Mouse (Mus musculus) heart, postnatal 0 days (tissue): ENCODE results near the gene Ccl1. TPM values are rescaled to one million over a fixed set of nuclear protein-coding genes. Genes with fewer than 3 reads are reported as not detected.
A peak's percentile ranks its signal among the peaks of the same experiment; 100 is the strongest.

ENCODE experiments used
- ATAC-seq: fragments of 200-750 bp; cut with Nextera tagmentation; 2 replicates; pipeline ENCODE4 v1.8.0; 2017; ENCODE audit warnings: low read depth, moderate number of reproducible peaks, moderate library complexity; ENCODE audit not compliant: insufficient read depth
- DNase-seq: peaks from one replicate; pipeline ENCODE4 v3.0.0-alpha.2; 2016; ENCODE audit warnings: low spot score
- H3K27ac ChIP-seq: fragments of 300-500 bp; sonication (generic); 2 replicates; pipeline ENCODE4 v1.5.1; 2014; ENCODE audit warnings: low read depth, mild to moderate bottlenecking
- H3K27me3 ChIP-seq: fragments of 300-500 bp; sonication (generic); 2 replicates; pipeline ENCODE4 v1.6.1; 2014; ENCODE audit warnings: low read length, mixed read lengths; ENCODE audit not compliant: control insufficient read depth, insufficient read depth
- H3K36me3 ChIP-seq: fragments of 300-500 bp; sonication (generic); replicated peaks from 2 replicates; pipeline ENCODE4 v1.6.1; 2014; ENCODE audit warnings: low read length, mixed read lengths; ENCODE audit not compliant: control insufficient read depth, insufficient read depth
- H3K4me1 ChIP-seq: fragments of 300-500 bp; sonication (generic); 2 replicates; pipeline ENCODE4 v1.6.1; 2014; ENCODE audit warnings: antibody characterized with exemption; ENCODE audit not compliant: control insufficient read depth, insufficient read depth
- H3K4me2 ChIP-seq: fragments of 300-500 bp; sonication (generic); 2 replicates; pipeline ENCODE4 v1.6.1; 2014; ENCODE audit warnings: low read depth, mild to moderate bottlenecking, low read length, moderate library complexity
- H3K4me3 ChIP-seq: fragments of 300-500 bp; sonication (generic); 2 replicates; pipeline ENCODE4 v1.5.1; 2014; ENCODE audit warnings: low read depth, low read length
- H3K9ac ChIP-seq: fragments of 300-500 bp; sonication (generic); replicated peaks from 2 replicates; pipeline ENCODE4 v1.6.1; 2014; ENCODE audit warnings: low read depth, low read length, mixed read lengths
- H3K9me3 ChIP-seq: fragments of 300-500 bp; sonication (generic); replicated peaks from 2 replicates; pipeline ENCODE4 v1.6.1; 2016; ENCODE audit warnings: low read length; ENCODE audit not compliant: control insufficient read depth
- CTCF ChIP-seq: IDR thresholded peaks from 2 replicates; pipeline ENCODE4 v1.5.1; 2016; ENCODE audit warnings: antibody characterized with exemption, control low read depth, low read depth
- EP300 ChIP-seq: IDR thresholded peaks from 2 replicates; pipeline ENCODE4 v1.6.1; 2016; ENCODE audit warnings: antibody characterized with exemption, low read depth
- WGBS: fragments of 180-500 bp; shearing (Covaris S2); extraction: QIAGEN DNeasy Blood & Tissue Kit; methylation state at CpG from one replicate; pipeline ENCODE4 v1.1.7; 2014; 5-methylcytosine and 5-hydroxymethylcytosine counted together
- polyA plus RNA-seq: library from polyadenylated mRNA; unstranded; fragments of >200 nt; fragmentation: Nextera tagmentation; extraction: Ambion mirVana; gene quantifications from 2 replicates; pipeline ENCODE4 v1.2.1, GENCODE M21; 2015
- total RNA-seq: library from RNA; depleted of rRNA; stranded (reverse); fragments of >200 nt; gene quantifications from 2 replicates; pipeline ENCODE4 v1.2.3, GENCODE M21; 2014; ENCODE audit warnings: low replicate concordance

The Ccl1 gene
- total and polyA plus RNA-seq, 2 experiments from 2014 or later: not detected

- 0 out of 2 replicates have a peak, but pooled peaks cover 4% of the 10 kb centered on the region for H3K9me3 ChIP-seq
- peak; percentile 72 for TF ChIP-seq CTCF
- no peak for TF ChIP-seq EP300
- no peak overlapping the region for H3K4me2 ChIP-seq
Observed at GRCm38 (mm10) chr11:82174794-82175193, 130.7 kb downstream of the Ccl1 start.

GRCm38 (mm10) chr11:82173491-82173890 is 132.0 kb downstream of the Ccl1 start:
- no peak for DNase-seq

More at GRCm38 (mm10) chr11:82174794-82175193, 130.7 kb downstream of the Ccl1 start:
- Histone ChIP-seq H3K27me3 (peaks cover 6% of the 10 kb centered on the region; the same call in 1 of the 2 replicates), H3K27ac (no peak overlapping the region), H3K4me3 (no peak overlapping the region), H3K9ac (no peak overlapping the region), H3K36me3 (no peaks in the 10 kb centered on the region), H3K4me1 (no peaks in the 10 kb centered on the region)
- peak; percentile 55 for DNase-seq
- peak; percentile 63 for ATAC-seq
- WGBS: 14% methylated on average over 3 of the region's 3 CpGs

GRCm38 (mm10) chr11:82171316-82172071 is 134.0 kb downstream of the Ccl1 start:
- peak; percentile 11; the same call in 1 of the 2 replicates for ATAC-seq
- TF ChIP-seq EP300 (no peak), CTCF (no peak)
- Histone ChIP-seq H3K27me3 (no peaks in the 10 kb centered on the region), H3K4me2 (no peak overlapping the region), H3K4me3 (no peak overlapping the region), H3K9ac (no peak overlapping the region), H3K9me3 (0 out of 2 replicates have a peak, but pooled peaks cover 4% of the 10 kb centered on the region), H3K27ac (no peak overlapping the region), H3K36me3 (no peaks in the 10 kb centered on the region), H3K4me1 (no peaks in the 10 kb centered on the region)
- peak; percentile 23 for DNase-seq
- WGBS: 54% methylated on average over 7 of the region's 7 CpGs

More at GRCm38 (mm10) chr11:82173491-82173890, 132.0 kb downstream of the Ccl1 start:
- no peak overlapping the region for H3K4me3 ChIP-seq
- no peak overlapping the region for H3K4me2 ChIP-seq
- ATAC-seq: no peak
- no peaks in the 10 kb centered on the region for H3K36me3 ChIP-seq
- no peak overlapping the region for H3K27ac ChIP-seq
- peaks cover 5% of the 10 kb centered on the region; the same call in 1 of the 2 replicates for H3K27me3 ChIP-seq
- 0 out of 2 replicates have a peak, but pooled peaks cover 4% of the 10 kb centered on the region for H3K9me3 ChIP-seq
- H3K9ac ChIP-seq: no peak overlapping the region
- TF ChIP-seq EP300: no peak
- TF ChIP-seq CTCF: no peak
- no peaks in the 10 kb centered on the region for H3K4me1 ChIP-seq
- 66% methylated on average over 2 of the region's 2 CpGs for WGBS

GRCm38 (mm10) chr11:82169456-82169855 is 136.0 kb downstream of the Ccl1 start:
- ATAC-seq (no peak), DNase-seq (no peak)
- Histone ChIP-seq H3K36me3 (no peaks in the 10 kb centered on the region), H3K4me3 (no peak overlapping the region), H3K4me2 (no peak overlapping the region), H3K9ac (no peak overlapping the region), H3K27ac (no peak overlapping the region), H3K27me3 (no peaks in the 10 kb centered on the region), H3K9me3 (0 out of 2 replicates have a peak, but pooled peaks cover 4% of the 10 kb centered on the region), H3K4me1 (no peaks in the 10 kb centered on the region)
- TF ChIP-seq EP300 (no peak), CTCF (no peak)
- 79% methylated on average over 4 of the region's 4 CpGs for WGBS

- no peak for ATAC-seq
- H3K4me2 ChIP-seq: no peak overlapping the region
- no peak overlapping the region for H3K9ac ChIP-seq
- WGBS: 90% methylated on average over 2 of the region's 2 CpGs
- H3K27ac ChIP-seq: no peak overlapping the region
- no peak for DNase-seq
- H3K9me3 ChIP-seq: 0 out of 2 replicates have a peak, but pooled peaks cover 4% of the 10 kb centered on the region
- no peaks in the 10 kb centered on the region for H3K27me3 ChIP-seq
- H3K36me3 ChIP-seq: no peaks in the 10 kb centered on the region
- H3K4me1 ChIP-seq: no peaks in the 10 kb centered on the region
- no peak overlapping the region for H3K4me3 ChIP-seq
- TF ChIP-seq EP300 (no peak), CTCF (no peak)
Observed at GRCm38 (mm10) chr11:82168308-82168707, 137.2 kb downstream of the Ccl1 start.
